Mouse (Mus musculus) liver, adult 2 months (tissue): ENCODE results near the gene Gm3752. TPM values are rescaled to one million over a fixed set of nuclear protein-coding genes. Genes with fewer than 3 reads are reported as not detected.
"Not testable (repeated sequence)": the region's sequence is repeated elsewhere in the genome, so short reads cannot be mapped to it uniquely, and the experiment has no call there.

Source experiments
- DNase-seq: peaks from one replicate; pipeline ENCODE4 v3.0.0-alpha.2; 2011; ENCODE audit warnings: low read depth, low spot score; ENCODE audit errors: extremely low read depth
- H3K27ac ChIP-seq: fragments of 200-500 bp; replicated peaks from 2 replicates; pipeline ENCODE4 v1.5.1; 2012; ENCODE audit warnings: low read depth, mild to moderate bottlenecking, control low read depth, inconsistent platforms, low read length; ENCODE audit not compliant: insufficient read depth
- H3K27me3 ChIP-seq: fragments of 200-500 bp; 2 replicates; pipeline ENCODE4 v1.6.1; 2012; ENCODE audit warnings: mild to moderate bottlenecking, moderate library complexity, low read length, inconsistent platforms; ENCODE audit not compliant: control insufficient read depth, insufficient read depth
- H3K36me3 ChIP-seq: fragments of 200-500 bp; 2 replicates; pipeline ENCODE4 v1.6.1; 2012; ENCODE audit warnings: low read length, inconsistent platforms; ENCODE audit not compliant: control insufficient read depth, insufficient read depth
- H3K4me1 ChIP-seq: fragments of 200-500 bp; 2 replicates; pipeline ENCODE4 v1.6.1; 2011; ENCODE audit warnings: low read length; ENCODE audit not compliant: control insufficient read depth, insufficient read depth
- H3K4me3 ChIP-seq: fragments of 200-500 bp; 2 replicates; pipeline ENCODE4 v1.5.1; 2011; ENCODE audit warnings: low read depth, mild to moderate bottlenecking, control low read depth, low read length, moderate library complexity; ENCODE audit not compliant: insufficient read depth
- H3K79me2 ChIP-seq: fragments of 200-500 bp; 2 replicates; pipeline ENCODE4 v1.6.1; 2012; ENCODE audit warnings: inconsistent platforms, mild to moderate bottlenecking, low read length, moderate library complexity; ENCODE audit not compliant: control insufficient read depth, insufficient read depth
- H3K9ac ChIP-seq: fragments of 200-500 bp; 2 replicates; pipeline ENCODE4 v1.6.1; 2012; ENCODE audit warnings: low read depth, mild to moderate bottlenecking, control low read depth, inconsistent platforms, low read length
- WGBS: fragments of 180-500 bp; shearing (Covaris S2); methylation state at CpG from one replicate; pipeline ENCODE4 v1.1.7; 2018; 5-methylcytosine and 5-hydroxymethylcytosine counted together
- polyA plus RNA-seq: library from polyadenylated mRNA; depleted of rRNA; stranded (reverse); fragments of >200 nt; gene quantifications from 2 replicates; pipeline ENCODE4 v1.2.3, GENCODE M21; 2012; rRNA removed
- total RNA-seq: library from RNA; depleted of rRNA; stranded (reverse); fragments of >200 nt; gene quantifications from 2 replicates; pipeline ENCODE4 v1.2.3, GENCODE M21; 2014; rRNA removed

The Gm3752 gene
- total RNA-seq = not detected in 2 replicates
- polyA plus RNA-seq = not detected in 2 replicates

- not testable (repeated sequence) for H3K36me3 ChIP-seq, H3K79me2 ChIP-seq, H3K27ac ChIP-seq, H3K4me3 ChIP-seq, H3K27me3 ChIP-seq, DNase-seq, H3K9ac ChIP-seq, H3K4me1 ChIP-seq
- WGBS = 71% methylated on average over 1 of the region's 3 CpGs
Observed at GRCm38 (mm10) chr14:7483662-7484061, at the start of gene Gm3752. Gene Gm3752 (minus strand): TSS chr14:7483762.

GRCm38 (mm10) chr14:7488731-7489130 lies 5.2 kb upstream of the Gm3752 start:
- 2% methylated on average over 13 of the region's 18 CpGs for WGBS
- not testable (repeated sequence) for DNase-seq, H3K36me3 ChIP-seq, H3K27me3 ChIP-seq, H3K4me1 ChIP-seq, H3K9ac ChIP-seq, H3K27ac ChIP-seq, H3K79me2 ChIP-seq, H3K4me3 ChIP-seq

- H3K9ac ChIP-seq = not testable (repeated sequence)
Observed at GRCm38 (mm10) chr14:7450817-7451216, 32.7 kb downstream of the Gm3752 start, which contains the start of gene Gm3755. Gene Gm3755 (minus strand): TSS chr14:7450917.

GRCm38 (mm10) chr14:7422496-7422895 lies 61.1 kb downstream of the Gm3752 start:
- 82% methylated on average over 2 of the region's 2 CpGs for WGBS
- not testable (repeated sequence) for H3K27ac ChIP-seq, H3K36me3 ChIP-seq, H3K9ac ChIP-seq, H3K4me3 ChIP-seq, DNase-seq, H3K79me2 ChIP-seq, H3K27me3 ChIP-seq, H3K4me1 ChIP-seq

More at GRCm38 (mm10) chr14:7450817-7451216, 32.7 kb downstream of the Gm3752 start, which contains the start of gene Gm3755:
- DNase-seq, H3K27ac ChIP-seq, H3K36me3 ChIP-seq, H3K27me3 ChIP-seq, H3K4me1 ChIP-seq, H3K4me3 ChIP-seq, H3K79me2 ChIP-seq: not testable (repeated sequence)
- no CpG with 5 or more reads among the region's 2 CpGs for WGBS

Other genes starting within 250 kb of the Gm3752 start
- not detected in 2 replicates for gene Gm3727, start 219.0 kb downstream of the Gm3752 start, total RNA-seq
- not detected in 2 replicates for gene Gm3727, start 219.0 kb downstream of the Gm3752 start, polyA plus RNA-seq
- not detected in 2 replicates for gene Gm3739, start 168.7 kb downstream of the Gm3752 start, total RNA-seq
- gene Gm3739, start 168.7 kb downstream of the Gm3752 start, polyA plus RNA-seq = not detected in 2 replicates
- not detected in 2 replicates for gene Gm5797, start 151.4 kb downstream of the Gm3752 start, total RNA-seq
- gene Gm5797, start 151.4 kb downstream of the Gm3752 start, polyA plus RNA-seq = not detected in 2 replicates
- gene Gm8374, start 118.6 kb downstream of the Gm3752 start, total RNA-seq = not detected in 2 replicates
- gene Gm8374, start 118.6 kb downstream of the Gm3752 start, polyA plus RNA-seq = not detected in 2 replicates
- not detected in 2 replicates for gene Gm3755, start 32.8 kb downstream of the Gm3752 start, total RNA-seq
- gene Gm3755, start 32.8 kb downstream of the Gm3752 start, polyA plus RNA-seq = not detected in 2 replicates
- 0.09 TPM in 1 of 2 replicates, not detected in the other for gene Gm3558, start 84.8 kb upstream of the Gm3752 start, total RNA-seq
- gene Gm3558, start 84.8 kb upstream of the Gm3752 start, polyA plus RNA-seq = not detected in 2 replicates
- gene Gm10338, start 111.8 kb upstream of the Gm3752 start, total RNA-seq = not detected in 2 replicates
- gene Gm10338, start 111.8 kb upstream of the Gm3752 start, polyA plus RNA-seq = not detected in 2 replicates
- not detected in 2 replicates for gene Gm10128, start 160.2 kb upstream of the Gm3752 start, total RNA-seq
- not detected in 2 replicates for gene Gm10128, start 160.2 kb upstream of the Gm3752 start, polyA plus RNA-seq